Mouse (Mus musculus): ENCODE measurements at regions not wholly inside any gene's neighbourhood (a gene's known extent, or its start where the extent isn't known, plus 50 kb on each side); places are given as distances from the start of the nearest gene placed in this dataset.

GRCm38 (mm10) chr4:69849423-69849822, 560.8 kb downstream of the Cdk5rap2 start:
- no peak for TF ChIP-seq EP300 (optimal IDR thresholded peaks at IDR 0.05)
- TF ChIP-seq CTCF (IDR thresholded peaks at IDR 0.05; ENCODE audit: low read depth) = no peak

All from stomach, postnatal 0 days (tissue).